ENCODE assay signal across 8 mouse cellular contexts in genomic region chr1:131528561-131529166, GRCm38 (mm10). TPM values are rescaled to one million over a fixed set of nuclear protein-coding genes. Genes with fewer than 3 reads are reported as not detected.
A peak's percentile ranks its signal among the peaks of the same experiment; 100 is the strongest.
DNase-seq lines count a peak whose midpoint lies in the region; ATAC-seq lines count a peak whose summit lies in the region.

No protein-coding gene starts in this region.

- no peaks in the 10 kb centered on the region for H3K9me3 ChIP-seq in megakaryocyte, embryonic 14.5 days
- no peaks in the 10 kb centered on the region for H3K9me3 ChIP-seq in intestine, embryonic 15.5 days

- H3K4me2 ChIP-seq in intestine, embryonic 15.5 days (replicated peaks): peak overlapping the region; percentile 89

- peak; percentile 32 for DNase-seq in embryo, embryonic 9.5 days (ENCODE audit: extremely low spot score)
- peak; percentile 44 for DNase-seq in naive thymus-derived CD4-positive, alpha-beta T cell, adult 2 months (ENCODE audit: low read depth)
- DNase-seq in cerebellum, postnatal 25 days: no peak
- DNase-seq in right cerebral cortex, postnatal 14 days: no peak
- DNase-seq in ovary, postnatal 10 days (ENCODE audit: low spot score): no peak

- H3K27ac ChIP-seq in intestine, embryonic 15.5 days: peak overlapping the region; percentile 91

- peaks cover 33% of the 10 kb centered on the region for H3K36me3 ChIP-seq in megakaryocyte, embryonic 14.5 days (replicated peaks; ENCODE audit: low read length)
- H3K36me3 ChIP-seq in intestine, embryonic 15.5 days: no peaks in the 10 kb centered on the region

- no peaks in the 10 kb centered on the region for H3K27me3 ChIP-seq in megakaryocyte, embryonic 14.5 days (replicated peaks)
- H3K27me3 ChIP-seq in intestine, embryonic 15.5 days (replicated peaks): no peaks in the 10 kb centered on the region

- peaks cover 53% of the 10 kb centered on the region for H3K4me1 ChIP-seq in megakaryocyte, embryonic 14.5 days
- peaks cover 23% of the 10 kb centered on the region for H3K4me1 ChIP-seq in intestine, embryonic 15.5 days (replicated peaks)

- H3K4me3 ChIP-seq in megakaryocyte, embryonic 14.5 days (replicated peaks): peak overlapping the region; percentile 100
- peak overlapping the region; percentile 72 for H3K4me3 ChIP-seq in intestine, embryonic 15.5 days (replicated peaks)

- peak overlapping the region; percentile 69 for H3K9ac ChIP-seq in intestine, embryonic 15.5 days

- WGBS in intestine, embryonic 15.5 days: 2% methylated on average over 9 of the region's 9 CpGs

- no peak for ATAC-seq in megakaryocyte, adult 5-6 weeks (ENCODE audit: poor library complexity, severe bottlenecking)
- ATAC-seq in intestine, embryonic 15.5 days: no peak

RNA-seq across cellular contexts. Expression of gene Fam72a, which starts 1.0 kb away (rescaled TPM):
- polyA plus RNA-seq in megakaryocyte, embryonic 14.5 days (2012; ENCODE audit: insufficient read depth, low replicate concordance): 3.6 TPM in 1 of 2 replicates, not detected in the other
- 6.6 and 7.0 TPM in 2 replicates for total RNA-seq in megakaryocyte, adult 5-6 weeks (2015)
- 2.8 and 5.2 TPM in 2 replicates for total RNA-seq in megakaryocyte, adult 5-6 weeks (2017)
- 2.2 and 2.8 TPM in 2 replicates for polyA plus RNA-seq in intestine, embryonic 15.5 days (2015; fragmentation: Nextera tagmentation; extraction: Ambion mirVana)

RNA-seq across cellular contexts. Expression of gene Srgap2, which starts 1.5 kb away (rescaled TPM):
- 6.7 and 12.2 TPM in 2 replicates for polyA plus RNA-seq in megakaryocyte, embryonic 14.5 days (2012; ENCODE audit: insufficient read depth, low replicate concordance)
- 57.5 and 67.8 TPM in 2 replicates for total RNA-seq in megakaryocyte, adult 5-6 weeks (2015)
- 25.7 and 43.9 TPM in 2 replicates for total RNA-seq in megakaryocyte, adult 5-6 weeks (2017)
- polyA plus RNA-seq in intestine, embryonic 15.5 days (2015; fragmentation: Nextera tagmentation; extraction: Ambion mirVana): 7.9 and 8.3 TPM in 2 replicates

Comparison
In these comparisons a context has a peak if more than half of its experiments do, and no peak if none do; other contexts are left out.
1. DNase-seq: peak in embryo, embryonic 9.5 days (single experiment) and naive thymus-derived CD4-positive, alpha-beta T cell, adult 2 months (single experiment); none in cerebellum, postnatal 25 days (0 of 2), right cerebral cortex, postnatal 14 days (single experiment) and ovary, postnatal 10 days (single experiment).